Mouse (Mus musculus): ENCODE results near the gene Nabp1. TPM values are rescaled to one million over a fixed set of nuclear protein-coding genes. Genes with fewer than 3 reads are reported as not detected.

Nabp1 gene
- polyA plus RNA-seq, 2 experiments from 2014 or later, result 36.8 to 37.5 TPM

Other genes with a start within 250 kb of the Nabp1 start
- not detected for gene Cavin2, start 189.3 kb downstream of the Nabp1 start, polyA plus RNA-seq (2017; shearing (Covaris generic))